Mouse (Mus musculus): ENCODE results near the gene Cldn34d.

Cldn34d gene

DNA sequence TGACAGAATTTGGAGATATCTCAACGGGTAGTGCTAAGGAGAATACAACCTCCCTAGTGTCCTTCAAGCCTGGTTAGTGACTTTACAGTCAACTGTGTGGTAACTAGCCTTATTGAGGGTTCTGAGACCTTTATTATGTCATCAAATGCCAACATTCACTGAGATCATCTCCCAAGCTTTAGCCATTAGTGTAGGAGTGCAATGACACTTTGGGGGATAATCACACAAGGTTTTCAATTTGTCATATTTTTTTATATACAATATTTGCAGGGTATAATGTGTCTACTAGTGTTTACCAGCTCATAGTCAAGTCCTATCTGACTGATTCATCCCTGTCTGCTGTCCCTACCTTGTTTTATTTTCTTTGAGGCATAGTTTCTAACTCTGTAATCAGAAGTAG, at the start of gene Cldn34d:
Gene Cldn34d (minus strand): TSS at position 101 of the 400 bp plus-strand sequence.
- DNase-seq, result no peak

DNA sequence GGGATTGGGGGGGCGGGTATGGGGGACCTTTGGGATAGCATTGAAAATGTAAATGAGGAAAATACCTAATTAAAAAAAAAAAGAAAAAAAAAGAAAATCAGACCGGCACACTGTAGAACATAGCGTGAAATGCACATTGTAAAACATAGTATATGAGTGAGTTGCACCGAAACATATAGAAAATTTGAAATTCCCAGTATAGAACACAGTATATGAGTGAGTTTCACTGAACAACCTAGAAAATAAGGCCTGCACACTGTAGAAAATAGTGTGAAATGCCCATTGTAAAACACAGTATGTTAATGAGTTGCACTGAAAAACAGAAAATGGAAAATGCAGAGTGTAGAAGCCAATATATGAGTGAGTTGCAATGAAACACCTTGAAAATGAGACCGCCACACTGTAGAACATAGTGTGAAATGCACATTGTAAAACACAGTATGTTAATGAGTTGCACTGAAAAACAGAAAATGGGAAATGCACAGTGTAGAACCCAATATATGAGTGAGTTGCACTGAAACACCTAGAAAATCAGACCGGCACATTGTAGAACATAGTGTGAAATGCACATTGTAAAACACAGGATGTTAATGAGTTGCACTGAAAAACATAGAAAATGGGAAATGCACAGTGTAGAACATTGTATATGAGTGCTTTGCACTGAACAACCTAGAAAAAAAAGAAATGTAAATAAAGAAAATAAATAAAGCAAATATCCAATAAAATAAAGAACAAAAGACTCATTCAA, 4.1 kb downstream of the Cldn34d start:
- peak; percentile 28 for DNase-seq
